Mouse (Mus musculus) monocyte, adult 5-6 weeks (primary cell): ENCODE results near the gene Slc4a4. TPM values are rescaled to one million over a fixed set of nuclear protein-coding genes. Genes with fewer than 3 reads are reported as not detected.
"Not testable (repeated sequence)": the region's sequence is repeated elsewhere in the genome, so short reads cannot be mapped to it uniquely, and the experiment has no call there.

Source experiments
- ATAC-seq: fragments of 153-309, 156-312 bp; replicated peaks from 2 replicates; pipeline ENCODE4 v1.8.0; 2017; ENCODE audit warnings: mild to moderate bottlenecking; ENCODE audit not compliant: low TSS enrichment, insufficient number of reproducible peaks, severe bottlenecking, poor library complexity, low FRiP score
- total RNA-seq: library from RNA; stranded (forward); fragments of 200-1000, 200-491, 200-594 nt; gene quantifications from 3 replicates; pipeline ENCODE4 v1.2.3, GENCODE M21; 2017

The Slc4a4 gene
- total RNA-seq, 1 experiment from 2014 or later, result not detected

DNA sequence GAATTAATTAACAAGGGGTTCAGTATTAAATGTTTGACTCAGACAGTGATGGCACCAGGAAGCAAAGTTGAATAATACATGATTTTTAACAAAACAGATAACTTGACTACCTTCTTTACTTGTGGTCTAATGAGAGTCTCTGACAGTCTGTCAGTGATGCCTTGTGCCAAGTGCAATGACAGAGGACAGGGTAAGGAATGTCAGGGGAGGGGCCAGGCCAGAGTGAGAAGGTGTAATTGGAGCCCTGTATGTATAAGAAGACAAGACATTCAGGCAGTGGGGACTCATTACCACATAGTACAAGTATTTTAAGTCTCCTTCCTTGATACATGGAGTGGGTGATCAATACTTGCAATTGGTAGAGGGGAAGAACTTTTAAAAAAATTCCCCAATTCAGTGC lies 219.6 kb downstream of the Slc4a4 start:
- ATAC-seq, result no peak

DNA sequence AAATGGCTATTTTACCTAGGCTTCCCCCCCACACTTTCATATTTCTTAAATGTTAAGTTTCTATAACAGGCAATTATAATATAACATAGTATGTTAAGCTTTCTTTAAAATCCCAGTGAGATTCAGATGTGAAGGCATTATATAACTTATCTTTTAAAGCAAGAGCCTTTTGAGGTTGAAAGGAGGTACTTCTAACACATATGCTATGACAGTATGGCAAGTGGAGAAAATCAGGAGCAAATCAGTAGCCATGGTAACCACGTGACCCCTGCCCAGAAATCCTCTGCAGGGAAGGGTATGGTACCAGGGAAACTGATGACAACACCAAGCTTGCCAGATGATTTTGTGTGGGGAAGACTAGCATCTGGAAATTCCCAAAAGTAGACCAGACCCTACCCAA lies 222.2 kb downstream of the Slc4a4 start:
- ATAC-seq, result no peak

DNA sequence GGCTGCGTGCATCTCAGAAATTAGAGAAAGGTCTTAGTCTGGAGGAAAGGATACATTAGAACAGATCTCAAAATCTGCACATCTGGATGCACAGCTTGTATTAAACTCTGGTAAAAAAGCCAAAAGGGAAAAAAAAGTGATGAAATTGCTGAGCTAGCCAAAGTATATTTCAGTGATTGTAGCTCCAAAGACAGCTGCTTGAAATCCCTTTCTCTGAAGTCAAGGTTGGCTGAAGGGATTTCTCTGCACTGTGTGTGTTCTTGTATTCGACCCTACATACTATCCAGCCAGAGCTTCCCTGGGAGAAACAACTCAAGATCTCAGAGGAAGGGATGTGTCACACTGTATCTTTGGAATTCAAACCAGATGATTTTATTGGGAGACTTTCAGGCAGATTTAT lies 223.2 kb downstream of the Slc4a4 start:
- no peak for ATAC-seq

- ATAC-seq, result not testable (repeated sequence)
These were observed 225.4 kb downstream of the Slc4a4 start for GRCm38 (mm10) chr5:89111987-89112386.

DNA sequence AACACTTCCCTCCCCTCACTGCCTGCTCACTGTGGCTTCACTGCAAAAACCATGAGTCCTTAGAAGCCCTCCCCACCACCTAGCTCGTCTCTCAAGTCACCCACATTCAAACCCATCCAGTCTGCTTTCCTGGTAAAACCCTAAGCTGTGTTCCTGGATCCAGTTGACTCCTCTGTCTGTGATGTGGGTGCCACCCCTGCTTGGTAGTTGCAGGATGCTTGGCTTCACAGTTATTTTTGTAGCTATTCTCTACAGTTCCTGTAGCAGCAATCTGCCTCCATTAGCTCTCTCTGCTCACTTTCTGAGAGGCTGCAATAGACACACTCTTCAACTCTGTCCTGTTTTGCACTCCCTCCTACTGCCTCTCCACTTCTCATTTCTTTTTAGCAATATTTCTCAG lies 234.3 kb downstream of the Slc4a4 start:
- ATAC-seq, result no peak

DNA sequence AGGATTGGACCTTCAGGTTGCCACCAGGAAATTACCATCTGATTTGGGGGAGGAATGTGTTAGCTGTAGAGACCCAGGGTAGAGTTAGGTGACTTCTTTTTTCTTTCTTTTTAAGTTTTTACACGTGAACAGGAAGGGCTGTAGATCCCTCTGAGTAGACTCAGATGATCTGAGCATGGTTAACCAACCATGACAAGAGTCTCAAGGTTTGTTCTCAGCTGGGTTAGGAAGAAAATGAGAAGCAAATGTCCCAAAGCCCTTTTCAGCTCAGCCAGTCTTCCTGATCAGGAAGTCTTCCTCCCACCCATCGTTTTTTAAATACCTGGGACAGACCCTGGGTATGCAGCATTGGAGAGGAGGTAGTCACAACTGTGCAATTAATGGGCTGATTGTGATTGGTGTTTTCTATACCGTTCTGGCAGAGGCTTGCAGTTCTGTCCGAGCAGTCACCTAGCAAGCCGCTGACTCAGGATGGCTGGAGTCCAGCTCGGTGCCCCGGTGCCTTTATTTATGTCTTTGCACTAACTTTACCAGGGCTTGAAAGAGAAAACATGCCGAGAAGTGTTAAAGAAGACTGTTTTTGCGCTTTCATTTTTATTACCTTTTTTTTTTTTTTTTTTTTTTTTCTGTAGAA lies 236.8 kb downstream of the Slc4a4 start:
- no peak for ATAC-seq

DNA sequence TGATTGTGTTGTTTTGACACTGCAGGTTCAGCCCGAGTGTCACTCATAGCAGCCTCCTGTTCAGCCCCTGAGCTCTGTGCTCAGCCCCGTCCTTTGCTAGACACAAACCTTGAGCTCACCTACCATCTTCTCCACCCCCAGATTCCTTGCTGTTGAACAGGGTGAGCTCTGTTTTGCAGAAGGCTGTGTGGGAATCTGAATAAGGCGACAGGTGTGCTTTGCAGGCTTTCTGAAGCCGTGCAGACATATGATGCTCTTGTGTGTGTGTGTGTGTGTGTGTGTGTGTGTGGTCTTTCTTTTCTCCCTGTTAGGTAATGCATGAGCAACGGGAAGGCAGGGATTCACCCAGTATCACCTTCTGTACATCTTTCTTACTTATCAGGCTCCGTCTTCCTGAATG lies 241.6 kb downstream of the Slc4a4 start:
- ATAC-seq, result no peak

DNA sequence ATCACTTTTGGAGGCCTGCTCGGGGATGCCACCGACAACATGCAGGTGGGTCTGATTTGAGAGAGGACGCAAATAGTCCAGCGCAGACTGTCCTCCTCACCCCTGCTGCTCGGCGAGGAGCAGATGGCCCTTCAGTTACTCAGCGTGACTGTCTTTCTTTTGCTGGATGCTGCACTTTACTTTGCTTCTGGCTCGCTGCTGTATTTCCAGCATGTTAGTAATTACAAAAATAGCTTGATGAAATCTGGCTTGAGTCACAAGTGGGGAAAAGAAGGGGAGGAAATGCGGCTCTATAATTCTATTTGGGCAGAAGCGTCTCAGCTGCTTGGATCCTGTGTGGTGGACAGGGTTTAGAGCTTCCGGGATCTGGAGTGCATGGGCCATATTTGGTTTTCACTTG lies 249.2 kb downstream of the Slc4a4 start:
- no peak for ATAC-seq

DNA sequence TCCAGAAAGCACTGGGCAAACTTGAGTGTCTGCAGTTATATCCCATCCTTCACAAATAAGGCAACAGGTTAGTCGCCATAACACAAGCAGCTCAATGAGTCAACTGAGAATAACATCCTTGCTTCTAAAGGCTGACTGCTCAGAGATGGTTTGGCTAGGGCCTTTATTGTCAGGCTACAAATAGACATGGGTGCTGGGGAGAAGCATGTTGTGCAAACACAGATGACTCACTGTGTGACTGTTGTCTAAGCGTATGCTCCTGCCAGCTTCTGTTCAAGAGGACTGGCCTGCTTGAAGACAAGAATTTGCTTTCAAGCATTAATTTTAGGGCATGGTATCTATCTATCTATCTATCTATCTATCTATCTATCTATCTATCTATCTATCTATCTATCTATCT lies 253.5 kb downstream of the Slc4a4 start:
- ATAC-seq, result no peak

- ATAC-seq, result no peak
These were observed 255.1 kb downstream of the Slc4a4 start for GRCm38 (mm10) chr5:89141761-89142160.

DNA sequence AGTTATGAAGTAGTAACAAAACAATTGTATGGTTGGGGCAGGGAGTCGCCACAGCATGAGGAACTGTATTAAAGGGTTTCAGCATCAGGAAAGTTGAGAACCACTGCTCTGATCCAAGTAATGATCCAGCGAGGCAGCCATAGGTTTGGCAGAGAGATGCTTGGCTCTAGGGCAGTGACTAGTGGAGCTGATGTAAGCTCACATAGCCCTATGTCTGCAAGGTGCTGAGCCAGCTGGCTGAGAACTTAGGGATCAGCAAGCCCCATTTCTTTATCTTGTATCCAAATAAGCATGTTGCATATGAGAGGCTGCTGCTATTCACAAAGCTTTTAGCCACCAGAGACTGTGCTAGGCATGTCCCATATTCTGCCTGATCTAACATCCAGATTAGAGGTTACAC lies 259.7 kb downstream of the Slc4a4 start:
- no peak for ATAC-seq

- ATAC-seq, result no peak
These were observed 260.7 kb downstream of the Slc4a4 start for GRCm38 (mm10) chr5:89147282-89147790.

GRCm38 (mm10) chr5:89149436-89150040 lies 262.9 kb downstream of the Slc4a4 start:
- ATAC-seq, result no peak

DNA sequence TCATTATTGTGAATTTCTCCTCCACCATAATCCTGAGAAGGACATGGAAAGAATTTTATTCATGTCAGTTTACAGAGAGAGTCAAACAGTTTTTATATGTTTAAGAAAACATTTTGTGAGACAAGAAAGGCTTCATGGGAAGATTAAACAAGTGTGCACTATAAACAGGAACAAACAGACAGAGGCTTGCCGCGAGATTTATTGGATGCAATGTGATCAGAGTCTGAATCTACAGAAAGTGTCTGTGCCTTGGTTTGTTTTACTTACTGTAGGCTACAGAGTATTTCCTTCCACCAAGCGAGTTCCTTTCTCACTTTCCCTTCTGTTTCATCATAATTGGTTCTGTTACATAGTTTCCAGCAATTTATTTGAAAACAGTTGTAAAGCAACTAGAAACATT lies 264.5 kb downstream of the Slc4a4 start:
- ATAC-seq, result no peak

- no peak for ATAC-seq
These were observed 284.6 kb downstream of the Slc4a4 start for GRCm38 (mm10) chr5:89171025-89171718.

- no peak for ATAC-seq
These were observed 303.4 kb downstream of the Slc4a4 start for GRCm38 (mm10) chr5:89190063-89190462.

GRCm38 (mm10) chr5:89194654-89195053 lies 308.0 kb downstream of the Slc4a4 start:
- ATAC-seq, result no peak

DNA sequence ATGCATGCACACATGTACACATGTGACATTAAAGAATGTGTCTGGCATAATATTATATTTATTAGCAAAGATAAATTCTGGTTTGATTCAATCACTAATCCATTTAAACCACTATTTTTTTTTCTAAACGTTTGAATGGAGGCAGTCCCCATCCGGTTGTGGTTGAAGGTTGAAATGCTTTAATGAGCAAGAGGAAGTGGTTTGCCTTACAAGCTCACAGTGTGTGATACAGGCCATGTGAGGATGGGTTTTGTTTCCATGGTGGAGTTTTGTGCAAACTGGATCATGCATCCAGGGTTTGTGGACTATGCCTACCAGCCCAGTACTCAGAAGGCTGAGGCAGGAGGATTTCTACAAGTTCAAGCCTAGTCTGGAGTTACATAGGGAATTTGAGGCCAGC lies 311.9 kb downstream of the Slc4a4 start:
- ATAC-seq, result no peak

DNA sequence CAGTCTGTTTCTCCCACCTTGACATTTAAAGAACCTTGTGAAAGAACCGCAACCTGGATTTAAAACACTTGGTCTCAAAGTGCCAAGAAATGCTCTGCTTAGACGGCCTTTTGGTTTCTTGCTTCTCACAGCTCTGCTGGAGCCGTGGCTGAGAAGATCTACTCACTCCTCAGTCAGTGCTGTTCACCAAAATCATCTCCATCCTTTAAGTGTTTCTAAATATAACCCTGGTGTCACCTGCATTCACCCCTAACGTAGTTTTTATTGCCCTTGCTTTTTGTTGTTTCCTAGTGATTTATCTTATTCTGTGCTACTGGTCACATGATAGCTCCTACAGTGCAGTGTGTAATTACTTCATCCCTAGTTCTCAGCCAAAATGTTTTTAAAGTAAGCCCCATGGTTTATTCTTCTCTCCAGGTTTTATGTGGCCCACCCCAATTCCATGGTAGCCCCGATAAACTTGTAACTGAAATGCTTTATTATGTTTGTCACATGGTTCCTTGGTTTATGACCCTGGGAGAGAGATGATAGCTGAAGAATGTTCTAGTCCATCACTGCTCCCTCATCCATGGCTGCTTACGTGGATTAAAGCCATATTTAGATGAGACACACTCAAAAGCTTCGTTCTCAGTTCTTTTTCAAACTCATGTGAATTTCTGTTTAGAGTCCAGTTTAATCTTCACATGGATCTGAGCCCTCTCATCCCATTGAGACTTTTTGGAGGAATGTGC lies 323.5 kb downstream of the Slc4a4 start:
- ATAC-seq, result no peak
